Mouse (Mus musculus) layer of hippocampus, postnatal 14 days (tissue): ENCODE results near the gene 4930590J08Rik. TPM values are rescaled to one million over a fixed set of nuclear protein-coding genes. Genes with fewer than 3 reads are reported as not detected.
"Not testable (repeated sequence)": the region's sequence is repeated elsewhere in the genome, so short reads cannot be mapped to it uniquely, and the experiment has no call there.

Experiments
- DNase-seq, 2 experiments: peaks; one replicate each; pipeline ENCODE4 v3.0.0; 2021 to 2022; ENCODE audit warnings: low spot score in 2 of 2, mixed read lengths in 1 of 2
- long read RNA-seq, 2 experiments: library from polyadenylated mRNA; stranded (forward); transcript quantifications; one replicate each; pipeline ENCODE4 v2.0.0; 2021
- total RNA-seq, 2 experiments: library from RNA; stranded (reverse); gene quantifications; 2 replicates each; pipeline ENCODE4 v1.2.3; 2021

Gene 4930590J08Rik
- 1 to 10 TPM; 1.9 to 3.0 TPM for total RNA-seq
- long read RNA-seq, experiment 1, partial matches to known transcripts, result 0 of 1 reads
- long read RNA-seq, experiment 1, other reads (novel, unspliced or antisense), result 1 of 1 reads
- long read RNA-seq, experiment 2, result 0 reads

DNA sequence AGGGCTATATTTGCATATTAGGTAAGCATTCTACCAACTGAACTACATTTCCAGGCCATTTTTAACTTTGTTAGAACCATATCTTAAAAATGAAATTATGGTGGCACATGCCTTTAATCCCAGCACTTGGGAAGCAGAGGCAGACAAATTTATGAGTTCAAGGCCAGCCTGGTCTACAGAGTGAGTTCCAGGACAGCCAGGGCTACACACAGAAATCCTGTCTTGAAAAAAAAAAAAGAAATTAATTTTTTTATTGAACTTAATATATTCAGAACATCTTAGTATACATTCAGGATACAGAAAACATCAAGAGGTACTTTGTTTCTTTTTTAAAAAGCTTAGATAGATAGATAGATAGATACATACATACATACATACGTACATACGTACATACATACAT, at the start of gene 4930590J08Rik:
Gene 4930590J08Rik (plus strand): TSS at position 301 of the 400 bp plus-strand sequence.
- DNase-seq, result not testable (repeated sequence)

DNA sequence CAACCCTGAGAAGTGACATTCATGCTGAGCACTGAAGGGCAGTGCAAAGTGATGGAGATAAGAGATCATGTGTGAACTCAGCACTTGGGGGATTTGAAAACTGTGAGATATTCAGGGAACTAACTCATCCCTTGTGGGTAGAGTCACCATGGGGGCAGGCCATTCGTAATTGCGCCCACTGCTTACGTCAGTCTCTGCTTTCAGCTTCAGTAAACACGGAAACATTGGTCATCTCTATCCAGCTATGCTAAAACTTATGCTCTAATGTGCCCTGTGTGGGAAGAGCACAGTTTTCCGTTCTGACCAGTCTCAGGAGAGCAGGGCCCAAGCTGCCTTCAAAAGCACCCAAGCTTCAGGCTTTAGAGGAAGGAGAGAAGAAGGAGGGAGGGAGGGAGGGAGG, 44.3 kb upstream of the 4930590J08Rik start:
- DNase-seq, result no peak

DNA sequence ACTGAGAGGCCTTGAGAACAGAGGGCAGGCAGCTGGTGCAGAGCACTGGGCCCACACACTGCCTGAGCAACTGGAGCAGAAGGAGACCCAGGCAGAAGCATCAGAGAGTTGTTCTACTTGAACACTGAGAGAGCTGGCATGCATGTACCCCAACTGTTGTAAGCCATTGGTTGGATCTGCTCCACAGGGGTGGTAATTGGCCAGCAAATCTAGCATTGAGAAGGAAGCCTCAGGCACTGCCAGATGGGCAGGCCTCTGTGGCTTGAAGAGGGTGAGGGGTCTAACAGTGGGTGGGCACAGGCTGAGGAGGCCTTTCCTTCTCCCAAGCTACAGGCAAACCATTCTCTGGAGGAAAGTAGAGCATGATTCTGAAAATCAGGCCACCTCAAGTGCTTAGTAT, 39.8 kb upstream of the 4930590J08Rik start:
- DNase-seq, result peak in 1 of 2 experiments; percentile 21

DNA sequence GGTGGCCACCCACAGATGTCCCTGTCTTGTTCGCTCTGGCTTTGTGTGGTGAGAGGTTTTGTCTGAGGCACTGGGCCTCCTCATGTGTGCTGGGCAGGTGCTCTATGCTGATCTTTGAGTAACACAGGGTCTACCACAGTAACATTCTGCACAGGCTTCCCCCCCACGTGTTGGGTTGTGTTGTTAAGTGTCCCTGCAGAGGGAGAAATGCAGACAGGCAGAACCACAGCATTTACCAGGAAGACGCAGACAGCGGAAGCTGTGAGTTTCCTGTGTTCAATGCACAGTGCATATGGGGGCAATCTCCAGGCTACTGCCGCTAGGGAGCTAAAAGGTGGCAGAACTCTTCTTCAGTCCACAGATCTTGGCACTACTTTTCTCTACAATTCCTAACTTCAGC, 38.0 kb upstream of the 4930590J08Rik start:
- no peak for DNase-seq

DNA sequence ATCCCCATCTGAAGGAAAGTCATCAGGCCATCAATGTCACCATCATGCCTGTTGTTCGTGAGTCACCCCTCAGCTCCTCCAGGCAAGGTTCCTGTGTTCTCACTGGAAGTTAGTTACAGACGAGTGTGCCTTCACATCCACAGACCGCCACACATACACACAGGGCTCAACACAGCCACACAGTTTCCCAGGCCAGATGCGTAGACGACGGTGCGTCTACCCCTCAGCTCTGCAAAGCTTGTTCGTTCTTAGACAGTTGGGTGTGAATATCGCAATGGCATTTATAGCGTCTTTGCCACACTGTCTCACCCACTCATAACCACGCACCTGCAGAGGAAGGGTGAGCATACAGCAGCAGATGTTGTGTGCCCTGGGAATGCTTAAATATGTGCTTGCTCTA, 37.0 kb upstream of the 4930590J08Rik start:
- DNase-seq, result no peak

DNA sequence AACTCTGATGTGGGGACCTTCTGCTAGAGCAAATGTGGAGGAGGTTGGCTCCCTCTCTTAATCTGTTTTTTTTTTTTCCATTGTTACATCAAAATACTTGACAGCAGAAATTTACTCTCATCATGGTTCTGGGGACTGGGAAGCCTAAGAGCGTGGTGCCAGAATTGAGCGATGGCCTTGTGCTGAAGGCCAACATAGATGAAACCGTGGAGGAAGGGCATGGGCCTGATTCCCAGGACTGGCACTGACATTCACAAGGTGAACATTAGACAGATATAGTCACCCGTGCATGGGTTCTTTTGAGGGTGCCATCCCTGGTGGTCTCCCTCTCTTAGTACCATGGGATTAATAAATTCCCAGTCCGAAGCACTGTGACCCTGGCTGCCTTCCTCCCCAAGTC, 34.5 kb upstream of the 4930590J08Rik start:
- no peak for DNase-seq

DNA sequence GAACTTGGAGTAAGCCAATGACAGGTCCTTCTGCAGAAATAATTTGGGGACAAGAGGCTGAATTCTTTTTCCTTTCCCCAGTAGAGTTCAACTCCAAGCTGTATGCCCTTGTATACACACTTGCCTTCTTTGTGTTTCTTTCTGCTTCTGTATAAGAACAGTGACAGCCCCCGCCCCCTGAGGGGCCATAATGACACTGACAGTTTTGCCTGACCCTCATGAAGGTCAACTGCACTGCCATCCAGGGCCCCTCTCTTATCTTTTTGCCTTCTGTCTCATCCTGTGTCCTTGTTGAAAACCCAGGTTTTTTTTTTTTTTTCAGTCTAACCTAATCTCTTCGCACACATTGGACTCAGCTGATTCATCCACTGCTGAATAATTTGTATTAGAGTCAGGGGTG, 29.8 kb upstream of the 4930590J08Rik start:
- no peak for DNase-seq

DNA sequence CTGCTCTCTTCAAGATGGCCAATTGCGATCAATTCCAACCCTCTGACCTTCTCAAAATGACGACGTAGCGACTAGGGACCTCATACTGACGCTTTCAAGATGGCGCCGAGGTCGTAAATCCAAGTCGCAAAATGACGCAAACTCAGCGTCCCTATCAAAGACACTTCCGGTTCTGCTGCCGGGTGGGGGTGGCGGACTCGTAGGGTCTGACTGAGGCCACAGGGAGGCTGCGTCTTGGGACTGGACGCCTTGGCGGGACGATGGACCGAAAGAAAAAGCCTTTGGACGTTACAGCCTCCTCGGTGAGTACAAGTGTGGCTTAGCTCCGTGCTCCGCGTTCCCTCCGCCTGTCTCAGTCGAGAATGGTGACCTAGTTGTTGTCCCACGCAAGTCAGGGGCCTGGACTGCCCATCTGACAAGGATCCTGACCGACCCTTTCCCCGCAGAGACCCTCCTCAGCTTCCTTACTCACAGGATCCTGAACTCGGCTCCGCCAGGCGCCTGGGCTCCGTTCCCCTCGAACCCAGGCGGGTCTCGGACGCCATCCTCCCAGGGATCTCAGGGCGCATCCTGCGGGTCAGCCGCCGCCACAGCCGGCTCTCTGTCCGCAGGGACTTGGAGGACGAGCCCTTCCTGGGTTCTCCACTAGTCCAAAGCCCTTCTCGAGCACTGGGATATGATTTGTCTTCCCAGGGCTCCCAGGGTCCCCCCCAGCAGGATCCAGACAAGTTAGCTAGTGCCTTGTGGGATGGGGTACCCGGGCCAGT, 24.5 kb upstream of the 4930590J08Rik start, which contains the start of gene Ccdc174:
Gene Ccdc174 (plus strand): TSS at position 169 of the 767 bp plus-strand sequence.
- DNase-seq, result peak; percentile 89 to 96

DNA sequence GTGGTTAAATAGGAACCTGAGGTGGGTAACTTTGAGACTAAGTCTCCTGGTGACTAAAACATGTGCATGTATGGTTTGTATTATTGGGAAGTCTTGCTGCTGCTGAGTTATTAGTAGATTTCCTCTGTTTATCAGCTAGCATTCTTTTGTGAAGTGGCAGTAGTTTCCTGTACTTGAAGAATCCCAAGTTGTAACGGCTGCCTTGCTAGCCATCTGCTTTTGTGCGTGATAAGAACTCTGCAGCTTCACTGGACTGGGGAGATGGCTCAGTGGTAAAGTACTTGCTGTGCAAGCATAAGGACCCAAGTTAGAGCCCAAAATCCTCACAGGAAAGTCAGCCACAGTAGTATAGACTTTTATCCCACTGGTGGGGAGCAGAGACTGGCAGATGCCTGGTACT, 18.8 kb upstream of the 4930590J08Rik start:
- no peak for DNase-seq

DNA sequence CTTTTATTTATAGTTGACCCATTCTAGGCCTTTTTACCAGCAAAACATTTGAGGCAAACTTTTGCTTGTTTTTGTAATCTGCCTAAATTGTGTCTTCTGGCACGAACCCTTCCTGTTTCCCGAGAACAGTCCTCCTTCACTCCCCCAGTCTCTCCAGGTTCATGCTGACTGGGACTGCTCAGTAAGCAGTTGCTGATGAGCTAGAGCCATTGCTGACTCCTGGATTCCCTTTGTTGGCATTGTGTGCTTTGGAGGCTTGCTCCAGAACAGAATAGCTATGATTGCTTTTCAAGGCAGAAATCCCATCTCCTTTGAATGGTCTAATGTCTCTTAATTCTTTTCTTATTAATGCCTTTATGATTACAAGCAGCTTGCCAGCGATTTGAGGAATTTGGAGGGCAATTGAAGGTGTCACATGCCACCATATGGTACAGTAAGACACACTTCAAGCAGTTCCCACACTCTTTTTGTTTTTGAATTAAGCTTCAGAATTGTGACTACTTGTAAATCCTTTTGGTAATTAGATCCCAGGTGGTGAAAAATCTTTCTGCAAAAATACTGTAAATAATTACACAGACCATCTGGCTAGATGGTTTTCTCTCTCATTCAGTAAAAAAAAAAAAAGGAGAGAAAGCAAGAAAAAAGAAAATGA, 13.2 kb upstream of the 4930590J08Rik start:
- no peak for DNase-seq

DNA sequence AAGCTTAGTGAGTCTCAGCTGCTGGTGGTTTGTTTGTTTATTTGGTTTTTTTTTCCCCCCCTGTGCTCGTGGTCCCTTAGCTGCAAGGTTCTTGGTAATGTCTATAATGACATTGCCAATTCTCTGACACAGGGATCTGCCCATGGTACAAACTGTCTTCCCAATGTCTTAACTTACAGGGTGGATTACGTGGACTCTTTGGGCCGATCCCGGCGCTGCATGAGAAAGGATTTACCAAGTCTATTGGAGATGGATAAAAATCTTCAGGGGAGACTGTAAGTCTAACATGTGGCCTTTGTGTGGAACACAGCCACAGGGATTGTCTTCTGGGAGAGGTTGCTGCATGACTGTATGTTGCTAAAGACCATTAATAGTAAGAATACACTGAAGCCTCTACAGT, 12.0 kb upstream of the 4930590J08Rik start:
- DNase-seq, result no peak

DNA sequence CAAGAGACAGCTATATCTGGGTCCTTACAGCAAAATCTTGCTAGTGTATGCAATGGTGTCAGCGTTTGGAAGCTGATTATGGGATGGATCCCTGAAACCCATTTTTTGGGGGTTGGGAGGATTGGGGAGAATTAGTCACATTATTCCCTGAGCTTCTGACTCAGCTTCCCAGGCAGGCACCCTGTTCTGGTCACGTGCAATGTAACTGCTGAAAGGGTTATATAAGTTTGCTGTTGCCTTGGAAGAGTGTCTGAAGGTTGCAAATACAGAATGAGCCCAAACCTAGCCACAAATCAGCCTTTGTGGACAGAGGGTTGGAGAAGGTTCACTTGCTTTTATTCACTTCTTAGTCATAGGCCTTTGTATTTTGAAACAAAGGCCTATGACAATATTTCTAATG, 10.8 kb upstream of the 4930590J08Rik start:
- DNase-seq, result no peak

DNA sequence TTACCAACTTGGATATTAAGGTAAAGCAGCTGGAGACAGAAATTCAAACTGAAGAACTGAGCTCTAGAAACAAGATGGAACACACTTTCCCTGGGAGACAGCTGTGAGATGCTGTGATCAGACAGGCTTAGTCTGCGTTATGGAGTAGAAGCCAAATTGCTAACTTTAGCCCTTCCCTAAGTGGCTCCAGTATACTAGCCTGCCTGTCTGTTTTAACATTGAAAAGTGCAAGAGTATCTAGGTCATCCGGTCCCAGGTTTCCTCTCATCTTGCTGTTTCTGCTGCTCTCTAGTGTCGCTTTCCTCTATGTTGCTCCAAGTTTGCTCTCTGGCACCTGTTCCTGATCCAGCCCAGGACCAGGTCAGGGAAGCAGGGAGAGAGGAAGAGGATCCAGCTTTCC, 5.8 kb upstream of the 4930590J08Rik start:
- DNase-seq, result no peak

DNA sequence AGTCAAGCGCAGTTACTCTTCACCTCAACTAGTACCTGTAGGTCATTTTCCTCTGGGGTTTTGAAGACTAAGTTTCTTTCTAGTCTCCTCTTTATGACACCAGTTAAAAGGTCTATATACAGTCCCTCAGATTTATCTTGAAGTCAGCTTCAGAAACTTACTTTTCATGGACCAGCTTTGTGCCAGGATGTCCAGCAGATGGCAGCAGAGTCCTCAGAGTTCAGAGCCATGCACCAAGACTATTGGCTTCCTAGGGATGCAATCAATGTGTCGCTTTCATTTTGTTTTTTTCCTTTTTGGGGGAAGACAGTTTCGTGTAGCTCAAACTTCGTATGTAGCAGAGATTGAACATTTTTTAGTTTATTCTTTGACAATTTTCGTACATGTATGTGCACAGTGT, 1.1 kb upstream of the 4930590J08Rik start:
- peak; percentile 68 to 85 for DNase-seq

DNA sequence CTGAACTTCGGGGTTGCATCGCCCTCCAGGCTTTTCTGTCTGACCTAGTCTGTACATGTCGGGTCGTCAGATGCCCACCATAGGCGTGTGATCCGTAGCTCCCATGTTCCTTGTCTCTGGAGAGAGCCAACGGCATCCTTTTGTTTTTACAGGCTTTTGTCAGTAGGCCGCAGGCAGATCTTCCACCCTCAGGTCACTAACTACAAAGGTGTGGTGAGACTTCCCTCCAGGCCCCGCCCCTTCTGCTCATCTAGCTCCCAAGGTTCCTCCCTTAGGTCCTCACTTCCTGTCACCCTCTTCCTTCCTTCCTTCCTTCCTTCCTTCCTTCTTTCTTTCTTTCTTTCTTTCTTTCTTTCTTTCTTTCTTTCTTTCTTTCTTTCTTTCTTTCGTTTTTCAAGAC, 11.4 kb downstream of the 4930590J08Rik start:
- DNase-seq, result no peak

DNA sequence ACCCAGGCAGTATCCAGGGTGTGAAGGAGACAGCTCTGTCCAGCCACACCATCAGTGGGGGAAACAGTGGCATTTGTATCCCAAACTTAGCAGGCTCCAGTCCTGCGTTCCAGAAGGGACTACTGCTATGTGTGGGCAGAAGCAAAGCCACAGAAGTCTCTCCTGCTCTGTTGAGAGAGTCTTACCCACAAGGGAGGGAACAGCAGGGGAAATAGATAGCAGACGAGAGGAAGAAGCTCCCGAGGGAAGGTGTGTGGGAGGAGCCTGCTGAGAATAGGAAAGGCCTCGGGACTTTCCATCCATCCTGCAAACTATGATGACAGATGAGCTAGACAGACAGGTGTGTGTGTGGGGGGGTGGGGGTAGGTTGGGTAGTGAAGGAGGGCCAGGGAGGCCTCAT, 14.7 kb downstream of the 4930590J08Rik start:
- DNase-seq, result peak in 1 of 2 experiments; percentile 27

DNA sequence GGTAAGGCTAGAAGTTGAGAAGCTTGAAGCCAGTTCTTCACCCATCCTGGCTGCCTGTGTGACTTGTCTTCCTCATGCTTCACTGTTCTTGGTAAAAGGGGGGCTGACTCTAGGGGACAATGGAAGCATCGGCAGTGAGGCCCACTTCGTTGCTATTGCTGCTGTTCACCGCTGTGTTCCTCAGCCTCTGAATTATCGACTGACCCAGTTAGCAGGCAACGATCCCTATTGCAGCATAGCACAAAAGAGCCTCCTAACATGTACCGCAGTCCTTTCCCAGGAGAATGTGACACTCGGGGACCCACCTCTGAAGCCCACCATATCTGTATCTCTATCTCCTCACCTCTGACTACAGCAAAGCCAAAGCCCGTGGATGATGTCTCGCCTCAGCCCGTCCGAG, 15.1 kb downstream of the 4930590J08Rik start:
- no peak for DNase-seq

DNA sequence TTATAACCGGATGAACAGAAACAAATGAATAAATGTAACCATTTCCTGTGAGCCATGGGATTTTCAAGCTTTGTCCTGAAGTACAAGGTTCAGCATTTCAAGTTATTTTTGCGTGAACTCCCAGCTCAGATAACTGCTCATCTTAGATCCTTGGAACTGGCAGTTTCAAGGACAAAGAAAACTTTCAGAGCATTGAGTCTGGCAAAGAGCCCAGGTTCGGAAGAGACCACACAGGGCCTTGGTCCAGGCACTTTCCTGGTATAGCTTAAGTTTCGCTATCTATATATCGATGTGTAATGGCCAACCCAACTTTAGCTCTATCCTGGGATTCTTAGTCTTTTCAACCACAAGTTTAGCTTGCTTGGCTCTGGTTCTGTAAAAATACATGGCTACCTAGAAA, 28.6 kb downstream of the 4930590J08Rik start:
- no peak for DNase-seq

DNA sequence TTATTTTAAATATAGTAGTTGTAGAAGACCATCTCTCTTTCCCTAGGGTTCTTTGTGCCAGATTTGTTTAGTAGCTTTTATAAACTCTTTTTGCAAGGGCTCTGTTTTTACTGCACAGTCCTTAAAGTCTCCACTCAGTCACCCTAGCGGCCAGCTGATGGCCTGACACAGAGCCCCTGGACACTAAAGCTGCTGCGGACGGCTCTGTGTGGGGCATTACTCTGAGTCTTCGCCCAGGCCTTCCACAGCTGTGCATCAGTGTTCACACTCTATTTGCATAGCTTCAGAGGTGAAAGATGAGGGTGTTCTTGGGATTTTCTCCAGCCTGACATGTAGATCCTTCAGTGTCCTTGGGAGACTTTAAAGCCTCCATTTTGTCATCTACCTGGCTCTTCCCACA, 35.9 kb downstream of the 4930590J08Rik start:
- DNase-seq, result no peak

DNA sequence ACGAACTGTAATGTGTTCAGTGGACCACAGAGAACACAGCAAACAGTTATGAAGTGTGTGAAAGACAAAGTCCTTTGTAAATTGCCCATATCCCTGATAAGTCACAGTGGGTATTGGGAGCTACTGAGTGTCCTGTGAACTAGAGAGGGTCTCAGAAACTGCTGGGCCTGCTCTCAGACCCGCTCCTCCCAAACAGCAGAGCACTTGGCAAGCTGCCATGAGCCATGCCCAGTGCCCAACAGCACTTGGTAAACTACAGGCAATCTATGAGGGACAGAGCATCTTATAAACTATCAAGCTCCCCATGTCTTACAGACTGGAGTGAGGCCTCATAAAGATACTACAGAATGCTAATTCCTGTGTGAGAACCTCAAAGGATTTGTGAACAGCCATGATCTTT, 45.8 kb downstream of the 4930590J08Rik start:
- DNase-seq, result no peak

DNA sequence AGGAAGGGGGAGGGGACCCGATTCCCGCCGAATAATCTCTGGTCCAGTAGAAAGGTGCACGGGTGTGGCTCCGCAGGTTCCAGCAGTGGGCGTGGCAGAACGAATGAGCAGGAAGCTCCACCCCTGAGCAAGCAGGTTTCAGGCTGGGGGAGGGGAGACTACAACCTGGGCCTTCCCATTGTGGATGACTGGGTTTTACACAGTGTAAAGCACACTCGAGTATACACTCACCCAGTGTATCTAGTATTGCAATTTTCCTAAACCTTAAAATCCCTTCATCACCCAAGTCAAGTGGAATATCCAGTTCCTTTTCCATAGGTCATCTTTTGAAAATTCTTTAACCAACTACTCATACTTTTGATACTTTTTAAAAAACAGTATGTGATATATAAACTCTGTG, 55.4 kb downstream of the 4930590J08Rik start:
- DNase-seq, result not testable (repeated sequence)

DNA sequence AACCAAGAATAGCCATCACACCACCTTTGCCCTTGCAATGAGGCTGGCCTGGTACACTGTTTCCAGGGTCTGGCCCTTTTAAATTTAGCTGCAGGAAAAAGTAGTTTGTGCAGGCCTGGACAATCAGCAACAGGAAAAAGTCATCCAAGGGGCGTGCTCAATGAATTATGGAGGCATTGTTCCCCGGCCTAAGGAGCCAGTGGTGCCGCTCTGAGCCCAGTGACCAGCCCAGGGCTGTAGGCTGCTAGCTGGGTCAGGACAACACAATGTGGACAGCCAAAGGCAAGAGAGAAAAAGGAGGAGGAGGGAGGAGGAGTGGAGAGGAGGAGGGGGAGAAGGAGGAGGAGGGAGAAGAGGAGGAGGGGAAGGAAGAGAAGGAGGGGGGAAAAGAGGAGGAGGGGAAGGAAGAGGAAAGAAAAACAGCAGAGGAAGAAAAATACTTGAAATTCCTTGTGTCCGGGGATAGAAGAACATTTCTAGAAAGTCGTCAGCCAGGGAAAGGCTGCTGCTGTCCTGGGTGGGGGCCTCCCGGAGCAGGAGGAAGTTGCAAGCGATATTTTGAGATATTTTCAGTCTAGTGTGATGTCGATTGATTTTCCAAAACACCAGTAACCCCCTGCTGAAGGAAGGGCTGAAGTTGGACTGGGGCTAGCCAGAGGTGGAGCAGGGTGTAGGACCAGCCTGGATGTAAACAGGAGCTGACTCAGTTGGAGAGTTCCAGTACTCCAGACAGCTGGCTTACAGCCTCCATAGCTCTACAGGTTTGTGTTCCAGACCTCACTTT, 57.6 kb downstream of the 4930590J08Rik start:
- no peak for DNase-seq
